Mouse (Mus musculus) retina, adult 2 months (tissue): Measurements from ENCODE around the gene Pou2f1.

Source experiments
- DNase-seq: peaks from one replicate; pipeline ENCODE4 v3.0.0-alpha.2; 2012; ENCODE audit warnings: low read depth, low spot score

Pou2f1 gene

GRCm38 (mm10) chr1:165882146-165882900 is 120.2 kb downstream of the Pou2f1 start:
- no peak for DNase-seq

GRCm38 (mm10) chr1:165878751-165879150 is 123.7 kb downstream of the Pou2f1 start:
- DNase-seq, result no peak

GRCm38 (mm10) chr1:165875520-165876284 is 126.8 kb downstream of the Pou2f1 start:
- DNase-seq, result no peak

DNA sequence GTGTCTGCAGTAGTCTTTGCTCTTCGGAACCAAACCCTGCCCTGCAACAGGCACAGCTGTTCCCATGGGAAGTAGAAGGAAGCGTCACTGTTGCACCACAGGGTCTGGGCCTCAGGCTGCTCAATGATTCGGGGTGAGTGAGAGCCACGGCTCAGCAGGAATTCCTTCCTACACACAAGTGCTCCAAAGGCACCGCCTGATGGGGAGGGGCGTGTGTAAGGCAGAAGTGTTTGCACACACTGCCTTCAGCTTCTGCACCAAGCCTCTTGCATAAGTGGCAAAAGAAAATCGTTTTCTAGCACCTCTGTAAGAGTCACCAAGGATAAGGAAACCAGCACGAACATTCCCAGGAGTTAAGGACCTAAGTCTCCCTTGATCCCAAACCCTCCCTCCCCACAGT is 127.8 kb downstream of the Pou2f1 start:
- no peak for DNase-seq

- DNase-seq, result no peak
Observed at GRCm38 (mm10) chr1:165868659-165869058, 133.8 kb downstream of the Pou2f1 start.

DNA sequence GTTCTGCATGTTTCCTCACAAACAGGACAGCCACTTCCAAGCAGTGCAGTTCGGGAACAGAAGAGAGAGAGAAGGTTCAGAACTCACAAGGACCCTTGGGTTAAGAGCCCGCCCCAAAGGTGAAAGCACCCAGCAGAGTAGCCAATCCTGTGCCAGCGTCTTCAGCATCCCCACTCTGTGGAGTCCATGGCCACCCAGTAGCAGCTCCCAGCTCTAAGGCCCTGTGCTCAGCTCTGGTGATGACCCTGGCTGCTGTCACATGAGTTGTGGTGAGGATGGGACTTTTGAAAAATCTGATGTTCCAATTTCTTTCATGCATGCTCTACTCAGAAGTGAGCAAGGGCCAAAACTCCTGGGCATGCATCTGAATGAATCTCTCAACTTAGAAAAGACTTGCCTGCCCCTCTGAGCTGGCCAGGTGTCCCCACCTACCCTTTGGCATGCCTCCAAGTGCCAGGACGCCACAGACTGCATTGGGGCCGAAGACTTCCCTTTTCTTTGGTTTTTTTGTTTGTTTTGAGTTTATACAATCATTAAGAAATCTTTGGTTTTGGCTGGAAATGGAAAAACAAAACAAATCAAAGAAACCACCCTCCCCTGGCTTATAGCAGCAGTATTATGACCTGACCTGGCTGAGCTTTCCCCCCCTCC is 135.7 kb downstream of the Pou2f1 start:
- DNase-seq, result no peak

- no peak for DNase-seq
Observed at GRCm38 (mm10) chr1:165864864-165865795, 137.3 kb downstream of the Pou2f1 start.

DNA sequence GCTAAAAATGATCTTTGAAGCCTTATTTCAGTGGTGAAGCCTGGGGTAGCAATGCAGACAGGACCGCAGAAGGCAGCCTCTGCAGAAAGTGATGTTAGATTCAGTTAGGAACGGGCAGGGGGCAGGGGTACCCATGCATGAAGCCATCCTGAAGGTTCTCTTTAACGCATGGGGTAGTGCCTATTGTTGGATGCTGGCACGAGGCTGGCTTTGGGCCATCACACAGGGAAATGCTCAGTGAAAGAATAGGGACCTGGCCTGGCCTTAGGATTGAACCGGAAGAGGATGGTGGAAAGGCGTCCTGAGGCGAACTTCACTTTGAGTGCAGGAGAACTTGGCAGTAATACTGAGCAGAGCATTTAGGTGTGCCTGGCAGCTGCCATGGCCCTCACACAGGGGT is 140.4 kb downstream of the Pou2f1 start:
- DNase-seq, result no peak

- DNase-seq, result no peak
Observed at GRCm38 (mm10) chr1:165861235-165861609, 141.3 kb downstream of the Pou2f1 start.

GRCm38 (mm10) chr1:165860373-165861234 is 141.9 kb downstream of the Pou2f1 start:
- DNase-seq, result no peak

DNA sequence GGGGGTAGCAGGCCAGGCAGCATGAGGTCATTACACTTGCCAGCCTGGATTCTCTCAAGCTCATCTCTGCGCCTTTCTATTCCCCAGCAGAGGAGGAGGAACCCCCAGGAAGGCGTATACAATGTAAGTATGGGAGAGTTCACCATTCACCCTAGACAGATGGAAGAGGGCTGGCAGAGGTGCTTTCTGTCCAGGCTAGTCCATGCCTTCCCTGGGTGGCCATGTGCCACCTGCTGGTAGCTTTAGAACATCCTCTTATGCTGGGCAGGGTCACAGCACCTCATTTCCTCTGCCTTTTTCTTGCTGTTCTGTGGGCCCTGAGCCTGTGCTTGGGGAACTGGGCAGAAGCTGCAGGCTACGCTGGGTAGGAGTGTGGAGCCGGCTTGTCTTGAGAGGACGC is 144.1 kb downstream of the Pou2f1 start:
- no peak for DNase-seq

DNA sequence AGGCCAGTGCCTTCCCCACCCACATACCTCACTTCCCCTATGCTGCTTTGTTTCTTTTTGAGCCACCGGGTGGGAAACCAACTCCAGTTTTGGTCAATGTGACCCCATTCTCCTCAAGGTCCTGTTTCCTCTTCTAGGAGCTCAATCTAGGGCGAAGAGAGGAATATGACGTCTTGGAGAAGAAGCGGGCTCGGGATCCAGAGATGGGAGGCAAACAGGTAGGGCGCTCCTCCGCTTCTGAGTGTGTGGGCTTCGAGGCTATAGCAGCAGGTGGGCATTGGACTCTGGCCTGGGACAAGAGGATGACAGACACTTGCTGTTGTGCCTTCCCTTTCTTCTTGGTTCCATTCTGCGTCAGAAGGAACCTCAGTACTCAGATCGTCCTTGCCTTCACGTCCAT is 145.2 kb downstream of the Pou2f1 start:
- DNase-seq, result no peak

DNA sequence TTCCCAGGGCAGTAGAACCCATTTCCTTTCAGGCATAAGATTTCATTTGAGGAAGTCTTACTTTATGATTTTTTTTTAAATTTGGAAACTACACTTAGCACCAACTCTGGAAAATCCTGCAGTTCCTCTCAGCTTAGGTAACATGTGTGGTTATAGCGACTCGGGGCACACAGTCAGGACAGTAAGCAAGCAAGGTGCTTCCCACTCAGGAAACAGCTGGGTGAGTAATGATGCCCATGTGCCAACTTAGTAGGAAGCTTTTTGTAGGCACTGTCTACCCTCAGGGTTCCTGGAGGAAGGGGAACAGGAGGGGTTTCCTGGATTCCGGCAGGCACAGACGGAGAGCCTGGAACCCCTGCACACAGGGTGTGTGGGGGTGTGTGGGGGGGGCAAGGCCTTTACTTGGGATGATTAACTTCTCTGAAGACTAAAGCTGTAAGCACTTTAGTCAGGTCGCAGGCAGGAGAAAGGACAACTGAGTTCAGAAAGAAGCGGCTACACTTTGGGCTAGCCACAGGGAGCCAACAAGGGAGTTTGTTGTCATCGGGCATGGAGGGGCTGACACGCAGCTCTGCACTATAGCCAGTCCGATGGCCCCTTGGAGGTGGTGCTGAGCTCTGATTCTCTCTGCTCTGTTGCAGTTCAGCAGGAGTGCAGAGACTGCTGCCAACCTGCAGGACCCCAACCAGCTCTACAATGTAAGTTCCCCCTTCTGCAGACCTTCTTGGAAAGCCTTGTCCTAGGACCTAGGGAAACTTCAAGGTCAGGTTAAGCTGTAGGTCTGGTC is 146.5 kb downstream of the Pou2f1 start:
- DNase-seq, result no peak

GRCm38 (mm10) chr1:165853729-165854420 is 148.6 kb downstream of the Pou2f1 start:
- DNase-seq, result peak; percentile 51

DNA sequence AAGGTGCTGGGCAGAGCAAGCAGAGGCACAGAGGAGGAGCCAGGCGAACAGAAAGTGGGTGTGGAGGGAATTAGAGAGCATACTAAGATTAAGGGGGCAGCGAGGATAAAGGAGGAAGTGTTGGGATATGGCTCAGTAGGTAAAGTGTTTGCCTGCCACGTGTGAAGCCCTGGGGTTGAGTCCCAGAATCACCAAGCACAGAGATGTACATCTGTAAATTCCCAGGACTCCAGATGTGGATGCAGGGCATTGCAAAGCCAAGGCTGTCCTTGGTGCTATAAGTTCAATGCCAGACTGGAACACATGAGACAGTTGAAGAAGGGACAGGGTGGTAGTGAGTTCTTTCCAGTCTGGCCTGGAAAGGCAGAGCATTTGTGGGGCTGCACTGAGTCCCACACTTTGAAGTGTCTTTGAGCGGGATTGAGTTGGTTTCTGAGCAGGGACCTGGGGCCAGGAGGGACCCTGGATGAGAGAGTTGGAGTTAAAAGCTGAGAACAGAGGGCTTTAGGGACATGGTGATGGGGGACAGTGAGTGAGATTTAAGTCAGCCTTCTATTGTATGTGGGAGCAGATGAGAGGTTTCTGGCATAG is 149.3 kb downstream of the Pou2f1 start:
- DNase-seq, result no peak

GRCm38 (mm10) chr1:165852131-165852530 is 150.3 kb downstream of the Pou2f1 start:
- DNase-seq, result no peak

GRCm38 (mm10) chr1:165849458-165850445 is 152.7 kb downstream of the Pou2f1 start:
- DNase-seq, result no peak
